Mouse (Mus musculus) heart, embryonic 15.5 days (tissue): ENCODE measurements around the gene Cyp24a1. TPM values are rescaled to one million over a fixed set of nuclear protein-coding genes. Genes with fewer than 3 reads are reported as not detected.
"Not testable (repeated sequence)": the region's sequence is repeated elsewhere in the genome, so short reads cannot be mapped to it uniquely, and the experiment has no call there.

Experiments
- ATAC-seq: fragments of 200-750 bp; cut with Nextera tagmentation; replicated peaks from 2 replicates; pipeline ENCODE4 v1.8.0; 2017; ENCODE audit warnings: low read depth, moderate TSS enrichment; ENCODE audit not compliant: insufficient number of reproducible peaks, insufficient read depth, low FRiP score
- H3K27ac ChIP-seq: fragments of 300-500 bp; sonication (generic); 2 replicates; pipeline ENCODE4 v1.5.1; 2015; ENCODE audit warnings: mild to moderate bottlenecking, inconsistent platforms
- H3K27me3 ChIP-seq: fragments of 300-500 bp; sonication (generic); 2 replicates; pipeline ENCODE4 v1.6.1; 2015; ENCODE audit warnings: inconsistent platforms
- H3K36me3 ChIP-seq: fragments of 300-500 bp; sonication (generic); 2 replicates; pipeline ENCODE4 v1.6.1; 2015; ENCODE audit warnings: mild to moderate bottlenecking, inconsistent platforms
- H3K4me1 ChIP-seq: fragments of 300-500 bp; sonication (generic); replicated peaks from 2 replicates; pipeline ENCODE4 v1.6.1; 2015; ENCODE audit warnings: inconsistent platforms
- H3K4me2 ChIP-seq: fragments of 300-500 bp; sonication (generic); 2 replicates; pipeline ENCODE4 v1.6.1; 2015; ENCODE audit warnings: inconsistent platforms, mild to moderate bottlenecking, moderate library complexity
- H3K4me3 ChIP-seq: fragments of 300-500 bp; sonication (generic); 2 replicates; pipeline ENCODE4 v1.5.1; 2015; ENCODE audit warnings: mild to moderate bottlenecking, inconsistent platforms
- H3K9ac ChIP-seq: fragments of 300-500 bp; sonication (generic); 2 replicates; pipeline ENCODE4 v1.6.1; 2015; ENCODE audit warnings: mild to moderate bottlenecking, inconsistent platforms
- H3K9me3 ChIP-seq: fragments of 300-500 bp; sonication (generic); replicated peaks from 2 replicates; pipeline ENCODE4 v1.6.1; 2016; ENCODE audit warnings: inconsistent platforms
- WGBS: fragments of 180-500 bp; shearing (Covaris S2); methylation state at CpG from one replicate; pipeline ENCODE4 v1.1.7; 2015; ENCODE audit warnings: mixed read lengths; 5-methylcytosine and 5-hydroxymethylcytosine counted together
- polyA plus RNA-seq: library from polyadenylated mRNA; unstranded; fragments of >200 nt; fragmentation: Nextera tagmentation; extraction: Ambion mirVana; gene quantifications from 2 replicates; pipeline ENCODE4 v1.2.1, GENCODE M21; 2015

Cyp24a1 gene
- polyA plus RNA-seq, 1 experiment from 2014 or later = not detected

DNA sequence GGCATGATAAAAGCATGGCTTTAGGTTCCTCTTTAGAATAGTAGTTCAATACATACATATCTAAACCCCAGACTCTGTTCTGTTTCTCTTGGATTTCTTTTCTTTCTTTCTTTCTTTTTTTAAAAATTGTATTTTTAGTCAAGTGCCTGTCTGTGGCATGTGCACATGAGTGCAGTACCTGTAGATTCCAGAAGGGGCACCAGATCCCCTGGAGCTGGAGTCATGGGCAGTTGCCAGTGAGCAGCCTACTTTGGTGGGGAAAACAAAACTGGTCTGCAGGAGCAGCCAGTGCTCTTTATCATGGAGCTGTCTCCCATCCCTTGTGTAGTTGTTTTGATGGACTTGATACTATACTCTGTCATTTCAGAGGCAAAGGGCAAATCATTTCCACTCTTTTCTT is 28.9 kb downstream of the Cyp24a1 start:
- no peak for ATAC-seq
- Histone ChIP-seq H3K4me2 (no peak overlapping the region), H3K27ac (no peak overlapping the region), H3K9ac (no peak overlapping the region), H3K36me3 (no peaks in the 10 kb centered on the region), H3K27me3 (peaks cover 80% of the 10 kb centered on the region), H3K9me3 (no peaks in the 10 kb centered on the region), H3K4me3 (no peak overlapping the region), H3K4me1 (no peaks in the 10 kb centered on the region; the same call in 1 of the 2 replicates)

DNA sequence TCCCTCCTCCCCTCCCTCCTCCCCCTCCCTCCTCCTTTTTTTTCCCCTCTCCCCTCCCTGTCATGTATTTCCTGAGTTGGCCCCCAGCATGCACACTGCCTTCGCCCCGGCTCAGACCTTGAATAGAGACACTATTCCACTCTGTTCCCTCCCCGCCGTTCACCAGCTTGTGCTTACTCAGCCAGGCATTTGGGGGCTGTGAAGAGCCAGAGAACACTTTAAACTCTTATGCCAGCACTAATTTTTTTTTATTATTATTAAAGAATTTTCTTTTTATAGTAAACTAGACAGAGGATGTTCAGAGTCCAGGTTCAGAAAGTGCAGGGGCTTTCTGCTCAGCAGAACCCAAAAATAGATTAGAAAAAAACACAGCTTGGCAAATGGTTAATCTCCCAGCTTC is 32.1 kb downstream of the Cyp24a1 start:
- Histone ChIP-seq H3K27ac (no peak overlapping the region), H3K9me3 (no peaks in the 10 kb centered on the region), H3K9ac (no peak overlapping the region), H3K36me3 (no peaks in the 10 kb centered on the region), H3K4me2 (no peak overlapping the region), H3K4me3 (no peak overlapping the region), H3K4me1 (no peaks in the 10 kb centered on the region; the same call in 1 of the 2 replicates), H3K27me3 (peaks cover 75% of the 10 kb centered on the region)
- no peak for ATAC-seq
- 45% methylated on average over 4 of the region's 4 CpGs for WGBS

DNA sequence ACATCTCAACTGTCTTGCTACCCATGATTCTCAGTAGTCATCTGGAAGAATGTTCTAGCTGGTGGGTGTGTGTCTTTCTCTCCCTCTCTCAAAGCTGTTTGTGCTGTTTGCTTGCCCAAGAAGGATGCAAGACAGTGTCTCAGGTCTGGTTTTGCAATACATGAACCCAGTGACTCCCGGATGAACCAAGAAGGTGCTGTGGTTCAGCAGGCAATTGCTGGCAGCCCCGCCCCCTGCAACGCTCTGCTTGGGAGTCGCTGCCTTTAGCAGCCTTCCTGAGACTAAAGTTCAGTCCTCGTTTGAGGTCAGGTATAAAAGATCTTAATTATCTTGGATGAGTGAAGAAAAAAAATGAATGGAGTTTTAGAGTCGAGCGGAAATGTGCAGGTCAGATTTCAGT is 35.3 kb downstream of the Cyp24a1 start:
- H3K4me3 ChIP-seq = no peak overlapping the region
- H3K27me3 ChIP-seq = peaks cover 70% of the 10 kb centered on the region
- ATAC-seq = no peak
- no peaks in the 10 kb centered on the region for H3K4me1 ChIP-seq
- no peak overlapping the region for H3K9ac ChIP-seq
- H3K36me3 ChIP-seq = no peaks in the 10 kb centered on the region
- 74% methylated on average over 7 of the region's 7 CpGs for WGBS
- no peaks in the 10 kb centered on the region for H3K9me3 ChIP-seq
- H3K4me2 ChIP-seq = no peak overlapping the region
- no peak overlapping the region for H3K27ac ChIP-seq

DNA sequence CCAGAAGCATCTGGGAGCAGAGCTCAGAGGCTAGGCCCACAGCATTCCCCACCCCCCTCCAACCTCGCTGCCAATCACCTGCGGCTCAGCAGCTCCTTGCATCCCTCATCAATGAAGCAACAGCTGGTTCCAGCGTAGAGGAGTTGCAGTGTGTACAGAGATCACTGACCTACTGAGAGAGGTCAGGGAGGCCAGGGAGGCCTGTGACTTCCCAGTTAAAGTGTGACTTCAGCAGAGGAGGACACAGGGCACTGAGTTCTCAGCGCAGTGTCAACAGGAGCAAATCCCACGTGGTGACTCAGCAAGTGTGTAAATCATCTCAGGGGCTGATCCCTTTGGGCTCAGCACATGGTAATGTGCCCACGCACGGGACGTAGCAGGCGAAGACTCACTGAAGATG is 37.1 kb downstream of the Cyp24a1 start:
- H3K4me2 ChIP-seq = no peak overlapping the region
- no peak overlapping the region for H3K27ac ChIP-seq
- H3K9ac ChIP-seq = no peak overlapping the region
- no peak overlapping the region for H3K4me3 ChIP-seq
- ATAC-seq = no peak
- H3K36me3 ChIP-seq = no peaks in the 10 kb centered on the region
- no peaks in the 10 kb centered on the region for H3K9me3 ChIP-seq
- peaks cover 73% of the 10 kb centered on the region for H3K27me3 ChIP-seq
- WGBS = 46% methylated on average over 9 of the region's 9 CpGs
- H3K4me1 ChIP-seq = no peaks in the 10 kb centered on the region

DNA sequence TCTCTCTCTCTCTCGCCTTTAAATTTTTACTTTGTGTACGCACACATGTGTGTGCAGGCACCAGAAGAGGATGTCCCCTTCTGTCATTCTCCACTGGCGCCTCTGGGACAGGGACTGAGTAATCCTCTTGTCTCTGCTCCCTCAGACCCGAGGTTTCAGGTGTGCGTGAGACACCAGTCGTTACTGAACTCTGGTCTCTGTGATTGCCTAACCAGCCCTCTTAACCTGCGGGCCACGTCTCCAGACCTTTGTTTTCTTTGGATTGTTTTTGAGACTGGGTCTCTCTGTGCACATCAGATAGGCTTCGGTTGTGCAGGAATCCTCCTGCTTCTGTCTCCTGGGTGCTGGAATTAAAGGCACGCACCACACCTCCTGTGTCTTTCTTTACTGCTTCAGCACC is 37.8 kb downstream of the Cyp24a1 start:
- Histone ChIP-seq H3K9me3 (no peaks in the 10 kb centered on the region), H3K36me3 (no peaks in the 10 kb centered on the region), H3K27ac (no peak overlapping the region), H3K4me1 (no peaks in the 10 kb centered on the region), H3K4me3 (no peak overlapping the region), H3K4me2 (no peak overlapping the region), H3K27me3 (peaks cover 77% of the 10 kb centered on the region), H3K9ac (no peak overlapping the region)
- 68% methylated on average over 10 of the region's 10 CpGs for WGBS
- ATAC-seq = no peak

DNA sequence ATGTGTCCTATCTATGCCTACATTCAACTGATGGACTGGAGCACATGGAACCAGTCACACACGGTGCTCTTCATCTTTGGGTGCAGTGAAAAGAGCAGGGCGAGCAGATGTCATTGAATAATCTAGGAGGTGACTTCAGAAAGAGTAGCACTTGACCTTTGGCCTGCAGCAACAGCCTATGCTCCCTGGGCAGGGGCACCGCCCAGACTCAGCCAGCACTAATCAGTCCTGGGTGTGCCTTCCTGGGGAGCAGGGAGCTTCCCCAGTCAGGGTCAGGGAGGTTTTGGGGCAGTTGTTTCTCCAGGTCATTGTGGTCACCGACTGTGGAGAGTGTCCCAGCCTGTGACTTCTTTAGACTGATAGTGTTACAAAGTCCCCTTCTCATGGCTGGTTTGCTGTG is 43.1 kb downstream of the Cyp24a1 start:
- peaks cover 75% of the 10 kb centered on the region for H3K27me3 ChIP-seq
- WGBS = 41% methylated on average over 4 of the region's 4 CpGs

DNA sequence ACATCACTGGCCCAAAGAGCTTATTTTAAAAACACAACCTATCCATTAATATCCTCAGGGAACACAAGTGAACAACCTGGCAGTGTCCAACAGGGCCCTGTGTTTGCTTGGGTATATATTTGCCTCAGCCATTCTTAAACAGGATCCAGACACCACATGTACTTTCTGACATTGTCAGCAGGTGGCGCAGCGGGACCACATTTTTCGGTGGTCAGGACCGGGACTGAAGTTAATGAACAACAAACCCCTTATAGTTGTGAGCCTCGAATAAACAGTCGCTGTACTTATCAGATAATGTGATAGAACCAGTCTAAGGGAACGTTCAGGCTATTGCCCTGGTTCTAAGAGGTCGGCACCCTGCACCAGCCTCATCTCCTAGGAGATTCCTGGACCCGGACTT is 46.0 kb downstream of the Cyp24a1 start:
- Histone ChIP-seq H3K9ac (no peak overlapping the region), H3K27ac (no peak overlapping the region), H3K36me3 (no peaks in the 10 kb centered on the region), H3K4me2 (peak overlapping the region; percentile 30; the same call in 1 of the 2 replicates), H3K9me3 (no peaks in the 10 kb centered on the region), H3K4me3 (no peak overlapping the region), H3K4me1 (no peaks in the 10 kb centered on the region), H3K27me3 (peaks cover 61% of the 10 kb centered on the region)
- 0 out of 2 replicates have a peak, but pooled peaks have one; percentile 31 for ATAC-seq
- WGBS = 8% methylated on average over 9 of the region's 9 CpGs

More for the DNA sequence above, 43.1 kb downstream of the Cyp24a1 start:
- not testable (repeated sequence) for H3K4me2 ChIP-seq, H3K9ac ChIP-seq, H3K9me3 ChIP-seq, ATAC-seq, H3K4me3 ChIP-seq, H3K36me3 ChIP-seq, H3K27ac ChIP-seq, H3K4me1 ChIP-seq

DNA sequence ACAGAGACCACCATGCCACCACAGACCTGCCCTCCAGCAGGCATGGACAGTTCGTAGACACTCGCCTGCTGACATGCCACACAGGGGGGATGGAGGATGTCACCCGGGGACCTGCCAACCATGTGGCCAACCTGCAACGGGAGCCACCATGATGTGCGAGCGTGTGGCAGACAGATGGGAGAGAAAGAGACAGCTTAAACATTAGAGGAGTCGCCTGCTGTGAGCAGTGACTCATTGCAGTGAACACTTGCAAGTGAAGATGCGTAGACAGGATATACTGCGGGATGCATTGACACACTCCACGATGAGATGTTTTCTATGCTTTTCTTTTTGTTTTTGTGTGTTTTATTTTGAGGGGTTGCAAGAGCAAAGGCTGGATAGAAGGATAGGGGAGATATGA is 49.3 kb downstream of the Cyp24a1 start:
- Histone ChIP-seq H3K9ac (no peak overlapping the region), H3K4me3 (no peak overlapping the region), H3K4me2 (no peak overlapping the region), H3K9me3 (no peaks in the 10 kb centered on the region), H3K27me3 (peaks cover 39% of the 10 kb centered on the region), H3K4me1 (no peaks in the 10 kb centered on the region), H3K27ac (no peak overlapping the region), H3K36me3 (no peaks in the 10 kb centered on the region)
- no peak for ATAC-seq
- 67% methylated on average over 10 of the region's 10 CpGs for WGBS

DNA sequence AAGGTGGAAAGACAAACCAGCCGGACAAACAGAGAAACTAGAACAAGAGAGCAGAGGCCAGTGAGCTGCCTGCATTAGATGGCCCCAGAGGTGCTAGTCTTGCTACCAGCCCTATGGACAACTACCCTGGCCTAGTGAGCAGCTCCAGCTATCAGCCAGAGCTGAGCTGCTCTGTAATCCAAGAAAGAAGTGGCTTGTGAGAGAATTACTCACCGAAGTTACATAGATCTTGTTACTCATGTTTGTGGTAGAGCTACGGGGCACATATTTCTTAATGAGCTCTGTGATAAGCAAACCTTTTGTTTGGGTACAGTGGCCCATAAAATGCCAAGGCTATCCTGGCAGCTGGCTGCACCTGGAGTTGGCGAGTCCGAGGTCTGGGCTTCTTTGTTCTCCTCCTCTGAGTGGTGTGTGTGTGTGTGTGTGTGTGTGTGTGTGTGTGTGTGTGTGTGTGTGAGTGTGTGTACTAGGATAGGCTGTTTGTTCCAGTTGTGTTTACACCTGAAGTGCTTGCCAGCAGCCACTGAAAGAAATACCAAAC is 50.0 kb downstream of the Cyp24a1 start:
- H3K36me3 ChIP-seq = no peaks in the 10 kb centered on the region
- no peak overlapping the region for H3K4me2 ChIP-seq
- H3K27ac ChIP-seq = no peak overlapping the region
- ATAC-seq = no peak
- H3K4me1 ChIP-seq = no peaks in the 10 kb centered on the region
- H3K27me3 ChIP-seq = peaks cover 33% of the 10 kb centered on the region
- no peak overlapping the region for H3K4me3 ChIP-seq
- 69% methylated on average over 5 of the region's 5 CpGs for WGBS
- H3K9ac ChIP-seq = no peak overlapping the region
- H3K9me3 ChIP-seq = no peaks in the 10 kb centered on the region

DNA sequence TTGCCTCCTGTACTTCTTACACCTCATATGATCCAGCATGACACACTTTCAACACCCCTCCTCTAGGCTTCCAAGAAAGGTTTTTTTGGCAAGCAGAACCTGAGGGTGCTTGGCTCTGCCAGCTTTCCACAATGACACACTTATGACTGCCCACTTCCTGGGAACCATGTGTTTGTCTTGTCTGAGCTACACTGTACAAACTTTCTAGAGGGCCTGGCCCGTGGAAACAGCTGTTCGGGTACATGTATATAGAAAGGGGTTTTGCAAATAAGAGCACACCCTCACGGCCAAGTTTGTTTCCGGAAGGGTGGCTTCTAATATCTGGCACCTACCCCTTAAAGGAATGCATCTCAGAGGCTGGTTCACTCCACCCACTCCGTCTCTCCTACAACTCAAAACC is 51.1 kb downstream of the Cyp24a1 start:
- Histone ChIP-seq H3K4me2 (no peak overlapping the region), H3K27ac (no peak overlapping the region), H3K4me1 (no peaks in the 10 kb centered on the region), H3K36me3 (no peaks in the 10 kb centered on the region), H3K9ac (no peak overlapping the region), H3K27me3 (peaks cover 36% of the 10 kb centered on the region), H3K4me3 (no peak overlapping the region), H3K9me3 (no peaks in the 10 kb centered on the region)
- 76% methylated on average over 5 of the region's 5 CpGs for WGBS
- ATAC-seq = no peak

DNA sequence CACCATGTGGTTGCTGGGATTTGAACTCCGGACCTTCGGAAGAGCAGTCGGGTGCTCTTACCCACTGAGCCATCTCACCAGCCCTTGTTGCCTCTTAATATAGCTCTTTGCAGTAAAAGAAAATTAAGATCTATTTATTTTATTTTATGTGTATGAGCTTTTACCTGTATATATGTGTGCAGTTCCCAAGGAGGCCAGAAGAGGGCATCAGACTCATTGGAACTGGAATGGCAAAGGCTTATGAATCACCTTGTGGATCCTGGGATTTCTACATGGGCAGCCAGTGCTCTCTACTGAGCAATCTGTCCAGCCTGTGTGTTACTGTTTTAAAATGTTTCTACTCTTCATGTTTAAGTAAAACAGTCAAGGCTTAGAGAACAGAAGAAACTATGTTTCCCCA is 54.4 kb downstream of the Cyp24a1 start:
- no peak overlapping the region for H3K4me3 ChIP-seq
- no peak overlapping the region for H3K9ac ChIP-seq
- H3K27ac ChIP-seq = no peak overlapping the region
- WGBS = 64% methylated on average over 3 of the region's 3 CpGs
- ATAC-seq = no peak
- peaks cover 27% of the 10 kb centered on the region for H3K27me3 ChIP-seq
- no peaks in the 10 kb centered on the region for H3K9me3 ChIP-seq
- H3K4me1 ChIP-seq = no peaks in the 10 kb centered on the region
- H3K4me2 ChIP-seq = no peak overlapping the region
- H3K36me3 ChIP-seq = no peaks in the 10 kb centered on the region

DNA sequence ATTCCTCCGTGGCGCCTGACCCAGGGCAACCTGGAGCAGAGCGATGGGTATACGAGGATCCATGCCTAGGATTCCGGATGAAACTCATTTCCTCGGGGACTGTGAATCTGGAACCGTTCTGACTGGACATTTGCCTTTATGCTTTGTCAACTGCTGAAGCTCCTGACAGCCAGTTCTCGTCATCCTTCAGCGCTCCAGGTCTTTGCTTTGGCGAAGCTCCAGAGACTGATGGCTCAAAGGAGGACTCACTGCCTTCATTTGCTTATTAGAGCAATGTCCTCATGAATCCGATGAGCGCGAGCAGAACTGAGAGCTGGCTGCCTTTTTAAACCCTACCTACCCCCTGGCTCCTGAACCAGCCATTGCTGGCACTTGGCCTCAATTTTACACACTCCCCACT is 58.2 kb downstream of the Cyp24a1 start:
- H3K27me3 ChIP-seq = peaks cover 30% of the 10 kb centered on the region
- no peaks in the 10 kb centered on the region for H3K36me3 ChIP-seq
- H3K4me2 ChIP-seq = no peak overlapping the region
- H3K4me3 ChIP-seq = no peak overlapping the region
- no peaks in the 10 kb centered on the region for H3K9me3 ChIP-seq
- no peaks in the 10 kb centered on the region for H3K4me1 ChIP-seq
- H3K9ac ChIP-seq = no peak overlapping the region
- H3K27ac ChIP-seq = no peak overlapping the region
- WGBS = 47% methylated on average over 13 of the region's 13 CpGs
- ATAC-seq = no peak
